Mouse (Mus musculus): ENCODE measurements at regions not wholly inside any gene's neighbourhood (a gene's known extent, or its start where the extent isn't known, plus 50 kb on each side); places are given as distances from the start of the nearest gene placed in this dataset.
A peak's percentile ranks its signal among the peaks of the same experiment; 100 is the strongest.

DNA sequence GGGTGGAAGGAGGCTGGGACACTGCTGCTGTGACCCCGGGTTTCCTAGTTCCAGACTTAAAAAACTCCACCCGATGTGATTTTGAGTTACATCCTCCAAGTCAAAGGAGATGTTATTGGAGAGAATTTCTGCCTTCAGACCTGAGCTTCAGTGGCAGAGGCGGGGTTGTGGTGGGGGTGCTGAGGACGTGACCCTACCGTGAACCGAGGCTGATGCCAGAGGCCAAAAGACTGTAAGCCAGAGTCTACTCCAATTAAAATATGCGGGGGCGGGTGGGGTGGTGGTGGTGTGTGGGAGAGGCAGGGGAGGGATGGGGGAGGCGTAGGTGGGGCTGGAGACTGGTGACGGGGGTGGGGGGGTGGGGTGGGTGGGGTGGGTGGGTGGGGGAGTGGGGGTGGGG is 145.1 kb upstream of the Zfp64 start:
- no peak overlapping the region for H3K27ac ChIP-seq
- H3K27me3 ChIP-seq: no peaks in the 10 kb centered on the region
- ATAC-seq (ENCODE audit: insufficient number of reproducible peaks, insufficient read depth, low FRiP score, low TSS enrichment, low read depth): no peak
- H3K4me1 ChIP-seq: no peaks in the 10 kb centered on the region
- no peak overlapping the region for H3K4me3 ChIP-seq
- H3K36me3 ChIP-seq: no peaks in the 10 kb centered on the region
- WGBS: 67% methylated on average over 7 of the region's 10 CpGs
- no peak overlapping the region for H3K9ac ChIP-seq
- no peaks in the 10 kb centered on the region; the same call in 1 of the 2 replicates for H3K9me3 ChIP-seq
- no peak overlapping the region for H3K4me2 ChIP-seq

DNA sequence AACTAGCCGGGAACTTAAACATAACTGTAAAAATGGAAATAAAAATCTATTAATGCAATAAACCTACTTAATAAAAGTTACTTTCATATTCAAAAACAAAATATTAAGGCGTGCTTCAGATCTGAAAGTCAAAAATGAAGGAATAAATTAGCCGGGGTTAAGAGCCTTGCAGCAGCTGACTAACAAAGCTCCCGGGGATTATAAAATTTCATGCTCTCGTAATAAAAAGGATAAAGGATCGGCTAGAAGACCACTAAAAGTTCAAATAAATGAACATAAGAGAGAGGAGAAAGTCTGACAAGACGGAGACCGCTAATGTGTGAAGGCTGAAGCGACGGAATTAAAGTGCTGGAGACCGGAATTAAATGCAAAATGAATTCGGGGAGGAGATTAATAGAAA is 144.3 kb upstream of the Zfp64 start:
- ATAC-seq (ENCODE audit: insufficient number of reproducible peaks, insufficient read depth, low FRiP score, low TSS enrichment, low read depth): no peak
- Histone ChIP-seq H3K4me2 (no peak overlapping the region), H3K9ac (no peak overlapping the region), H3K27ac (no peak overlapping the region), H3K9me3 (peaks cover 5% of the 10 kb centered on the region), H3K36me3 (no peaks in the 10 kb centered on the region), H3K4me1 (0 out of 2 replicates have a peak, but pooled peaks cover under 1% of the 10 kb centered on the region), H3K27me3 (no peaks in the 10 kb centered on the region), H3K4me3 (no peak overlapping the region)
- WGBS: 70% methylated on average over 12 of the region's 12 CpGs

DNA sequence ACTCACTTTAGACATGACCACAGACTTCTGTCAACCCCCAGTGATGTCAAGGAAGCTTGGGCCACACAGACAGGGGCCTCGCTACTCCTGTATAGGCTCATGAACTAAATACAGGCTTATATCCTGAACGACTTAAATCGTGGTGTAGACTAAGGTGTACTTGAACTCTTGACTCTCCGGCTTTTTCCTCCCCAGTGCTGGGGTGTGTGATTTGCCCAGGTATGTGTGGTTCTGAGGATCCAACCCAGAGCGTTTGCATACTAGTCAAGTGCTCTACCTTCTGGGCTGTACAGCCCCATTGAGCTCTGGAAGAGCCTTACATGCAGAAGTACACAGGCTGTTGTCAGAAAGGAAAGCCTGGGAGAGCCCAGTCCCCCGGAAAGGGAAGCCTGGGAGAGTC is 143.2 kb upstream of the Zfp64 start:
- ATAC-seq (ENCODE audit: insufficient number of reproducible peaks, insufficient read depth, low FRiP score, low TSS enrichment, low read depth): no peak
- Histone ChIP-seq H3K4me3 (no peak overlapping the region), H3K4me2 (no peak overlapping the region), H3K9me3 (peaks cover 6% of the 10 kb centered on the region), H3K36me3 (no peaks in the 10 kb centered on the region), H3K27me3 (no peaks in the 10 kb centered on the region), H3K4me1 (0 out of 2 replicates have a peak, but pooled peaks cover 6% of the 10 kb centered on the region), H3K9ac (no peak overlapping the region), H3K27ac (no peak overlapping the region)
- WGBS: 91% methylated on average over 6 of the region's 6 CpGs

DNA sequence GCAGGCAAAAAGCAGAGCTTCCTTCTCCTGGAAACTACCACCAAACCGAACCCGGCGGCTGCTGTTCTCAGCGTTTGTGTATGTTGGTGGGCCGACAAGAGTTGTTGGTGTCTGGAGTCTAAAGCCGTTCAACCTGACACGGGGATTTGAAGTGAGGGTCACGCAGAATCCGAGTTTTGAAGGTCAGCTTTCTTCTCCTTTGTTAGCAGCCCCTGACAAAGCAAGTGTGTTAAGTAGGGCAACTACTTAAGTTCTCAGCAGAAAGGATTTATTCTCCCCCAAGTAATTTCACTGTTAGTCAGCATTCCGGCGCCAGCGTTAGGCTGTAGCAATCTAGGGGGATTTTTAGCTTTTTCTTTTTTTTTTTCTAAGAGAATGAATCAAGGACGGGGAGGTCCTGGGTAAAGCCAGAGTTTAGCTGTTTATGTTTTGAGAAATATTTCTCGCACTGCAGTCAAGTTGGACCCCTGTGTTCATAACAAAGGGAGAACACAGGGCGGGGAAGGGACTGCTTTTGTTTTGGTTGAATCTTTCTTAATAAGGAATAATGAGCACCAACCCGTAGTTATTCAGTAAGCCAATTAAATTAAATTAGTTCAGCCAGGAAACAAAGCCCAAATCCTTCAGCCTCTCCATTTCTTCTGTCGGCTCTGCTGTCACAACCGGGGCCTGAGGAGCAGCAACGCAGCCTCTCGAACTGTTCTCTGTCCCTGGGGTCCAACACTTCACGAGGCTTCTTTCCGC is 138.8 kb upstream of the Zfp64 start:
- H3K27ac ChIP-seq: 0 out of 2 replicates have a peak overlapping the region, but pooled peaks have one; percentile 16
- no peaks in the 10 kb centered on the region for H3K27me3 ChIP-seq
- H3K4me2 ChIP-seq: no peak overlapping the region; the same call in 1 of the 2 replicates
- ATAC-seq (ENCODE audit: insufficient number of reproducible peaks, insufficient read depth, low FRiP score, low TSS enrichment, low read depth): no peak
- WGBS: 55% methylated on average over 22 of the region's 22 CpGs
- no peaks in the 10 kb centered on the region for H3K36me3 ChIP-seq
- peaks cover 6% of the 10 kb centered on the region; the same call in 1 of the 2 replicates for H3K9me3 ChIP-seq
- no peak overlapping the region for H3K4me3 ChIP-seq
- H3K9ac ChIP-seq: no peak overlapping the region
- peaks cover 11% of the 10 kb centered on the region for H3K4me1 ChIP-seq

DNA sequence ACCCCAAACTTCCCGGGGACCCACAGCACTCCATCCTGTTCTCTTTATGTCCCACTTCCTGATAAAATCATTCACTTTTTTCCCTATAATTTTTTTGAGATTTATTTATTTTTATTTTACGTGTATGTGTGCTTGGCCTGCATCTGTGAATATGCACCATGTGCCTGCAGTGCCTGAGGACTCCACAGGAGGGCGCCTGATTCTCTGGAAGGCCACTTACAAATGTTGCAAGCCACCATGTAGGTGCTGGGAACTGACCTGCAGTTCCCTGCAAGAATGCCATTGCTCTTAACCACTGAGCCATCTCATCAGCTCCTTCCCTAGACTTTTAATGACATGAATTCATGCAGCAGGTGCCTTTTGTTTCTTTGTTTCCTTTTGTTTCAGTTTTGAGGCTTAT is 134.9 kb upstream of the Zfp64 start:
- no peak overlapping the region for H3K27ac ChIP-seq
- H3K4me1 ChIP-seq: peaks cover 16% of the 10 kb centered on the region
- H3K9me3 ChIP-seq: peaks cover 6% of the 10 kb centered on the region; the same call in 1 of the 2 replicates
- WGBS: 79% methylated on average over 3 of the region's 3 CpGs
- H3K4me3 ChIP-seq: no peak overlapping the region
- ATAC-seq (ENCODE audit: insufficient number of reproducible peaks, insufficient read depth, low FRiP score, low TSS enrichment, low read depth): no peak
- H3K9ac ChIP-seq: no peak overlapping the region
- H3K36me3 ChIP-seq: no peaks in the 10 kb centered on the region
- no peak overlapping the region for H3K4me2 ChIP-seq
- H3K27me3 ChIP-seq: no peaks in the 10 kb centered on the region

DNA sequence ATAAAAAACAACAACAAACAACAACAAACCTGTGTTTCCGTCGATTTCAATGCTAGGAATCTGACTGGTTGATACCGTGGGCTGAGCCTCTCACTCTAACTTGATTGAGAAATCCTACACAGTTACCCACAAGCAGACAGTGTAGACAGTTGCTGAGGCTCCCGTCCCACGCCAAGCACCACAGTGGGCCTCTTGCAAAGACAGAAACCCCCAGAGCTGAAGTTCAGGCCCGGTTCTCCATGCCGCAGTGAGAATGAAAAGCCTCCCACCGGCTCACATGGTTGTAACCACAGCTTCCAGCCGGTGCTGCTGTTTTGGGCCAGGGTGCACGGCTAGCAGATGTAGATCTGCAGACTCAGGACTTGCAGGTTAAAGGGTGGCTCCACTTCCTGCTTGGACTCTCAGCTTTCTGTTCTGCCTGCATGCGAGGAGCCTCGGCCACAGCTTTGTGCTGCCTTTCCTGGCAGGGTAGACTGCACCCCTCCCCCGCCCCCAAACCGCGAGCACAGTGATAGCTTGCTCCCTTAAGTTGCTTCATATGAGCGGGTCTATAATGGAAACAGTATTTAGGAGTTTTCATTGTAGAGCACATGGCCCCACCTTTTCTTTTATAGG is 133.6 kb upstream of the Zfp64 start:
- Histone ChIP-seq H3K27ac (no peak overlapping the region; the same call in 1 of the 2 replicates), H3K4me1 (peaks cover 14% of the 10 kb centered on the region), H3K36me3 (no peaks in the 10 kb centered on the region), H3K9ac (no peak overlapping the region), H3K9me3 (peaks cover 3% of the 10 kb centered on the region; the same call in 1 of the 2 replicates), H3K4me2 (peak overlapping the region; percentile 20; the same call in 1 of the 2 replicates), H3K27me3 (no peaks in the 10 kb centered on the region), H3K4me3 (no peak overlapping the region)
- 0 out of 2 replicates have a peak, but pooled peaks have one; percentile 20 for ATAC-seq (ENCODE audit: insufficient number of reproducible peaks, insufficient read depth, low FRiP score, low TSS enrichment, low read depth)
- 62% methylated on average over 16 of the region's 16 CpGs for WGBS

DNA sequence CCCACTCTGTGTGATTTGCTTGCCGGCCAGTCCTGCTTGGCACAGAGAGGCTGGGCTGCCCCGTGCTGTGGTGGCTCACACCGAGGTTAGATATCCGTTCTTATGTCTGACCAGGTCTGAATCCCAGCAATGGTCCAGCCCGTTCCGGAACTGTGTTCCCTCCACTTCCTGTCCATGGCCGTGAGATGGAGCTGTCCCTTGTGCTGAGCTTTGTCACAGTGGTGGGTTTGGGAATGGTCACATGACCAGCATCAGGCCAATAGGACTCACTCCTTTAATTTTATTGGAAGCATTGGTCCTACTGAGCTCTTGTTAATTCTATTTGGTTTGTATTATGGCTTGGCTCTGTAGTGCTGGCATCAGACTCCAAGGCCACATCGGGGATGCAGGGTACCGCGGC is 132.9 kb upstream of the Zfp64 start:
- Histone ChIP-seq H3K9me3 (peaks cover 3% of the 10 kb centered on the region; the same call in 1 of the 2 replicates), H3K27me3 (no peaks in the 10 kb centered on the region), H3K27ac (no peak overlapping the region), H3K9ac (no peak overlapping the region), H3K4me3 (no peak overlapping the region), H3K4me2 (no peak overlapping the region), H3K4me1 (peaks cover 7% of the 10 kb centered on the region), H3K36me3 (no peaks in the 10 kb centered on the region)
- no peak for ATAC-seq (ENCODE audit: insufficient number of reproducible peaks, insufficient read depth, low FRiP score, low TSS enrichment, low read depth)
- 82% methylated on average over 10 of the region's 10 CpGs for WGBS

DNA sequence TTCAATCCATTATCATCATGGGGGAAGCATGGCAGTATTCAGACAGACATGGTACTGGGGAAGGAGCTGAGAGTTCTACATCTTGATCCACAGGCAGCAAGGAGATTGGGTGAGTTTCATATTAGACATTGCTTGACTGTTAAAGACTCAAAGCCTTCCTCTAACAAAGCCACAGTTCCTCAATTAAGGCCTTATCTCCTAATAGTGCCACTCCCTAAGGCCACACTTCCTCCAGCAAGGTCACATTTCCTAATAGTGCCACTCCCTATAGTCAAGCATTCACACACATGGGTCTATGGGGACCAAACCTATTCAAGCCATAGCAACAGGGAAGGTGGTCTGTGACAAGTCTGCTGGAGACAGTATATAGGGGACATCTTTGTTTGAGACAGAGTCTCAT is 115.9 kb upstream of the Zfp64 start:
- Histone ChIP-seq H3K27me3 (no peaks in the 10 kb centered on the region), H3K4me3 (no peak overlapping the region), H3K9me3 (no peaks in the 10 kb centered on the region; the same call in 1 of the 2 replicates), H3K9ac (no peak overlapping the region), H3K36me3 (no peaks in the 10 kb centered on the region), H3K4me1 (0 out of 2 replicates have a peak, but pooled peaks cover 4% of the 10 kb centered on the region), H3K27ac (no peak overlapping the region), H3K4me2 (no peak overlapping the region)
- no peak for ATAC-seq (ENCODE audit: insufficient number of reproducible peaks, insufficient read depth, low FRiP score, low TSS enrichment, low read depth)

DNA sequence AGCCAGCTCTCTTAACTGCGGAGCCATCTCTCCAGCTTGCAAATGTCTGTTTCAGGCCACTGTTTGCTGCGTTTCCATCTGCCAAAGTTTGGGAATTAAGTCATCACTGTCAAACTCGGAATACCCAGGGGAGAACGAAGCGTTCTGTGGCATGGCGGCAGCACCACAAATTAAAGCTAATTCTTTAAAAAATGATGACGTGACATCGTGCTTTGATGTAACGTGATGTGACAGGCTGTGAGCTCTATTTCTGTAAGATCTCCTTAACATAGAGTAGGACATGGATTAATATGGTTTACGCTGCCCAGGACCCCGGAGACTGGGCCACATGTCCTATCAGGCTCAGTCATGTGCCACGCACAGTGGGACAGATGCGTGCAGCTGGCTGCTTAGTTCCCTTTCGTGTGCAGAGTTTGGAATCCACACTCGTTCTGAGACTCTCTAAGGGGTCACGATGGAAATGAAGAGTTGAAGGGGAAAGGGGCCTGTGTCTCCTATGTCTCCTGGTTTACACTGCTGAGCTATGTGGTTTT is 109.8 kb upstream of the Zfp64 start:
- WGBS: 75% methylated on average over 16 of the region's 16 CpGs
- H3K27ac ChIP-seq: no peak overlapping the region
- H3K9ac ChIP-seq: no peak overlapping the region
- no peaks in the 10 kb centered on the region; the same call in 1 of the 2 replicates for H3K9me3 ChIP-seq
- no peak for ATAC-seq (ENCODE audit: insufficient number of reproducible peaks, insufficient read depth, low FRiP score, low TSS enrichment, low read depth)
- H3K27me3 ChIP-seq: peaks cover 1% of the 10 kb centered on the region
- no peak overlapping the region for H3K4me2 ChIP-seq
- no peak overlapping the region for H3K4me3 ChIP-seq
- H3K36me3 ChIP-seq: no peaks in the 10 kb centered on the region
- H3K4me1 ChIP-seq: peaks cover 4% of the 10 kb centered on the region

DNA sequence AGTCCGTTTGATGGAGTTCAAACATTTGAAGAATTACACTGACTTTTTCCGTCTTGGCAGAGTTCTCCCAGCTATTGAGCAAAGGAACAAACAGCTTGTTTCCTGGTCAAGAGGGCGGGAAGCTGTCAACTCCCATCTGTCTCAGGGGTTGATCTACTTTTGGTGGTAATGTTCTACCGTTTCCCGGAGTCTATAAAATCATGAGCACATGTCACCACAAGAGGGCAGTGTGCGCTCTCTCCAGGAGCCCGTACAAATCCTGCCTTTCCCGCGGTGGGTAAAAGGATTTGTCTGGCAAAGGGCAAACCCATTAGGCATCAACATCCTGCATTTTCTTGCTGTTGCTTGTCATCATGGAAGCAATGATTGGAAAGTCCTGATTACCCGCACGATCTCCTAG is 106.1 kb upstream of the Zfp64 start:
- Histone ChIP-seq H3K36me3 (no peaks in the 10 kb centered on the region), H3K4me2 (peak overlapping the region; percentile 45), H3K9ac (no peak overlapping the region), H3K27ac (no peak overlapping the region), H3K9me3 (0 out of 2 replicates have a peak, but pooled peaks cover 3% of the 10 kb centered on the region), H3K4me3 (no peak overlapping the region), H3K4me1 (peaks cover 4% of the 10 kb centered on the region), H3K27me3 (peaks cover 4% of the 10 kb centered on the region)
- 8% methylated on average over 11 of the region's 11 CpGs for WGBS
- ATAC-seq (ENCODE audit: insufficient number of reproducible peaks, insufficient read depth, low FRiP score, low TSS enrichment, low read depth): no peak

DNA sequence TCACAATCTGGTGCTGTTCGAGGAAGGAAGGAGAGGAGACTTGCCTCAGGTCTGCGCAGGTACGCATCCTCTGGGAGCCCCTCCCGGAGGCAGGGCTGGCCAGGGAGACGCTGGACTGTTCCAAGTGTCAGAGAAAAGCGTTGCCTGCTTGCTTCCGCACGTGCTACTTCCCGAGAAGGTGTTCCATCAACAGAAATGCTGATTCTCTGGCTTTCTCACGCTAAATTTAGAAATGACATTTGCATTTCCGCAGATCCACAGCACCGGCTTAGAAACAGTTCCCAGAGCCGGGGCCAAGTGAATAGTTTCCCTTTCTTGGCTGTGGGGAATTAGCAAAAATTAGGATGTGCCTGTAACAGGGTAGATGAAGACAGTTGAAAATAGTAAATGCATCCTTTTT is 105.1 kb upstream of the Zfp64 start:
- H3K9me3 ChIP-seq: 0 out of 2 replicates have a peak, but pooled peaks cover 6% of the 10 kb centered on the region
- no peak overlapping the region for H3K4me3 ChIP-seq
- ATAC-seq (ENCODE audit: insufficient number of reproducible peaks, insufficient read depth, low FRiP score, low TSS enrichment, low read depth): no peak
- 65% methylated on average over 13 of the region's 13 CpGs for WGBS
- peaks cover 4% of the 10 kb centered on the region for H3K27me3 ChIP-seq
- no peak overlapping the region for H3K27ac ChIP-seq
- H3K4me1 ChIP-seq: peaks cover 4% of the 10 kb centered on the region
- no peaks in the 10 kb centered on the region for H3K36me3 ChIP-seq
- H3K9ac ChIP-seq: no peak overlapping the region
- no peak overlapping the region for H3K4me2 ChIP-seq

Data from embryonic facial prominence, embryonic 13.5 days (tissue).